Mouse (Mus musculus): ENCODE measurements at regions not wholly inside any gene's neighbourhood (a gene's known extent, or its start where the extent isn't known, plus 50 kb on each side); places are given as distances from the start of the nearest gene placed in this dataset.

GRCm38 (mm10) chr11:64204305-64204704 lies 125.0 kb upstream of the Cox10 start:
- no peak for TF ChIP-seq POLR2A (IDR thresholded peaks at IDR 0.05; ENCODE audit: borderline replicate concordance, extremely low read depth, low read depth, low read length)
- TF ChIP-seq CTCF (IDR thresholded peaks at IDR 0.05; ENCODE audit: insufficient read depth, low read length) = no peak
